Mouse (Mus musculus): ENCODE results near the gene Dpyd. TPM values are rescaled to one million over a fixed set of nuclear protein-coding genes. Genes with fewer than 3 reads are reported as not detected.

Gene Dpyd
- polyA plus RNA-seq, 1 experiment from 2014 or later, result not detected

DNA sequence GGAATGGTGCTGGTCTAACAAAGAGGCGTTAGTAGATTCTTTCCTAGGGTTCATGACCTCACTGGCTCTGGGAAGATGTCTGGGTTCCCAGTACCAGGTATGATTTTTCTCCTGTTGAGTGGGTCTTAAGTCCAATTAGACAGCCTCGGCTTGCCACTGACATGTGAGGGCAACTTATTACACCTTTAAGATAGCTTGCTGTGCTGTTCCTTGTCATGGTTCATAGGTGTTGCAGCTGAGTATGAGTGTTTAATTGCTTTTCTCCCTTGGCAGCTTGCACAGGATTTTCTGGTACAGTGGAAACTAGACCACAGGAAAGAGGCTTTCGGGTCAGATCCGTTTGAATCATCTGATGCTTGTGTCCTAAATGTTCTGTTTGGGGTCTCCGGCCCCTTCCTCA, 290.8 kb downstream of the Dpyd start:
- Histone ChIP-seq H3K36me3 (ENCODE audit: inconsistent target) (no peaks in the 10 kb centered on the region), H3K27ac (no peak overlapping the region), H3K4me3 (ENCODE audit: inconsistent target) (no peak overlapping the region), H3K79me2 (ENCODE audit: inconsistent target) (no peaks in the 10 kb centered on the region)
- WGBS (ENCODE audit: missing documents), result 87% methylated on average over 5 of the region's 5 CpGs

DNA sequence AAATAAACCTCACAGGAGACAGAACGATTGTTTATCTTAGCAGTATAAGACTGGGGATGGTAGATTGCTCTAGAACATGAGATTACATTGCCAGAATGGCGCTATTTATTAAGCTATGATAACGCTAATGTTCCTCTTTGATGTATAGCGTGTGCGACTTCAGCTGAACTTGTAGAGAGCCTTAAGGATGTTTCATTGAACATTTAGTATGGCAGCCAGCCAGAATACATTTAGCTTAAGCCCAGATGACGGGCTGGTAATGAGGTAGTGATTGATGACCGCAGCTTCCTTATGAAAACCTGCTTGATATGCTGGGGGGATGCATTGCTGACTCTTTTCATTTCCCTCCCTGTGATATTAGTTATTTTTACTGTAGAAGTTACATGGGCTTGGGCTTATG, 293.5 kb downstream of the Dpyd start:
- H3K79me2 ChIP-seq (ENCODE audit: inconsistent target), result no peaks in the 10 kb centered on the region
- no peak overlapping the region for H3K4me3 ChIP-seq (ENCODE audit: inconsistent target)
- no peak overlapping the region for H3K27ac ChIP-seq
- H3K36me3 ChIP-seq (ENCODE audit: inconsistent target), result no peaks in the 10 kb centered on the region
- WGBS (ENCODE audit: missing documents), result 72% methylated on average over 7 of the region's 7 CpGs

DNA sequence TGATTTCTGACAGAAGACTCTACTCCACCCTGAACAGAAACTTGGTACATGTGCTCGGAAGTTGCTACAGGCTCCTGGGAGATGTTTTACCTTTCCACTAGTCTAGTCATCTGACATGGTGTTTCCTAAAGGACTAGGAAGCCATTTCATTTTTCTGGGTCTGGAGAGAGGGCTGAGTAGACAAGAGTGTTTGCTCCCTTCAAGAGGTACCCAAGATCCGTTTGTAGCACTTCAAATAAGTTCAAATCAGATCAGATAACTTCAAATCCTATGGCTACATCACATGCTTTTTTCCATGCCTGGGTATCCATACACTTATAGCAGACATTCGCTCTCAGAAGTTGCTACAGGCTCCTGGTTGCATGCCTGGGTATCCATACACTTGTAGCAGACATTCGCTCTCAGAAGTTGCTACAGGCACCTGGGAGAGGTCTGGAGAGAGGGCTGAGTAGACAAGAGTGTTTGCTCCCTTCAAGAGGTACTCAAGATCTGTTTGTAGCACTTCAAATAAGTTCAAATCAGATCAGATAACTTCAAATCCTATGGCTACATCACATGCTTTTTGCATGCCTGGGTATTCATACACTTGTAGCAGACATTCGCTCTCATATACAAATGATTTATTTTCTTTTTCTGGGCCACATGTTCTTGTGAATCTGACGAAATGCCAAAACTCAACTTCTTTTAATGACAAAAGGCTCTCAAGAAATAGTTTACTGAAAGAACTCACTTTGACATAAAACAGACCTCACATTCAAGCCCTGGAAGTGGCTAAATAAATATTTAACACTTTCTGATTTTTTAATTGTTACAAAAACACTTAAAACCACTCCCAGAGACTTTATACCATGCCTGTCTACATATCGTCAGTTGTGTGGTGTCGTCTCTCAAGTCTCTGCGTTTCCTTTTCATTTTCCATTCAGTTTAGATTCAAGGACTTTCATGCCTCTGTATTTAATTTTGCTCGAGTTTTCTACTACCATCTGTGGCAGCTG, 307.5 kb downstream of the Dpyd start:
- Histone ChIP-seq H3K79me2 (ENCODE audit: inconsistent target) (no peaks in the 10 kb centered on the region), H3K36me3 (ENCODE audit: inconsistent target) (no peaks in the 10 kb centered on the region)
- WGBS (ENCODE audit: missing documents), result 82% methylated on average over 10 of the region's 10 CpGs

GRCm38 (mm10) chr3:118875871-118876270, 313.9 kb downstream of the Dpyd start:
- Histone ChIP-seq H3K27ac (no peak overlapping the region), H3K79me2 (ENCODE audit: inconsistent target) (no peaks in the 10 kb centered on the region), H3K4me3 (ENCODE audit: inconsistent target) (no peak overlapping the region), H3K36me3 (ENCODE audit: inconsistent target) (no peaks in the 10 kb centered on the region)
- WGBS (ENCODE audit: missing documents), result 69% methylated on average over 2 of the region's 2 CpGs

More for the DNA sequence above, 307.5 kb downstream of the Dpyd start:
- Histone ChIP-seq H3K27ac (no peak overlapping the region), H3K4me3 (ENCODE audit: inconsistent target) (no peak overlapping the region)

- H3K27ac ChIP-seq, result no peak overlapping the region
- H3K36me3 ChIP-seq (ENCODE audit: inconsistent target), result no peaks in the 10 kb centered on the region
- H3K79me2 ChIP-seq (ENCODE audit: inconsistent target), result no peaks in the 10 kb centered on the region
- no peak overlapping the region for H3K4me3 ChIP-seq (ENCODE audit: inconsistent target)
- WGBS (ENCODE audit: missing documents), result 83% methylated on average over 11 of the region's 11 CpGs
Observed at GRCm38 (mm10) chr3:118899036-118899435, 337.1 kb downstream of the Dpyd start.

- no peaks in the 10 kb centered on the region for H3K79me2 ChIP-seq (ENCODE audit: inconsistent target)
- H3K4me3 ChIP-seq (ENCODE audit: inconsistent target), result no peak overlapping the region
- no peaks in the 10 kb centered on the region for H3K36me3 ChIP-seq (ENCODE audit: inconsistent target)
- no peak overlapping the region for H3K27ac ChIP-seq
- 78% methylated on average over 1 of the region's 2 CpGs for WGBS (ENCODE audit: missing documents)
Observed at GRCm38 (mm10) chr3:118991312-118991711, 429.4 kb downstream of the Dpyd start.

- no peaks in the 10 kb centered on the region for H3K36me3 ChIP-seq (ENCODE audit: inconsistent target)
- 97% methylated on average over 4 of the region's 4 CpGs for WGBS (ENCODE audit: missing documents)
- no peaks in the 10 kb centered on the region for H3K79me2 ChIP-seq (ENCODE audit: inconsistent target)
- no peak overlapping the region for H3K27ac ChIP-seq
- no peak overlapping the region for H3K4me3 ChIP-seq (ENCODE audit: inconsistent target)
Observed at GRCm38 (mm10) chr3:118991793-118992192, 429.9 kb downstream of the Dpyd start.

DNA sequence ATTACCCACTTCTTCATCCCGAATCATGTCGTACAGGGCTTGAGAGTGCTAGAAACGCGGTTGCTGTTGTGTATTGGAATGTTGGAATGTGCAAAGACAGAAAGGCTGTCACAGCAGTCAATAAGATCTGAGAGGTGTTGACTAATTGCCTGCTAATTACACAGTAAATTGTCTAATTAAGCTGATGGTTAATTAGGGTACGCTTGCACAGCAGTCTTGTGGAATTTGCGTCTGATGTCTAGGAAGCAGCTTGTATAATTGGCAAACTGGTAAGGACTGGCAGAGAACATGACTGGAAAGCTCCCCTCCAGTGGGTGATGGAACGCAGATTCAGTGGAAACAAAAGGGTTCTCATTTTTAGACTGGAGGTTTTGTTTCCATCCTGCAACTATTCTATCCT, 459.3 kb downstream of the Dpyd start:
- no peak overlapping the region for H3K4me3 ChIP-seq (ENCODE audit: inconsistent target)
- no peaks in the 10 kb centered on the region for H3K36me3 ChIP-seq (ENCODE audit: inconsistent target)
- H3K79me2 ChIP-seq (ENCODE audit: inconsistent target), result no peaks in the 10 kb centered on the region
- 88% methylated on average over 7 of the region's 7 CpGs for WGBS (ENCODE audit: missing documents)
- H3K27ac ChIP-seq, result no peak overlapping the region

- 81% methylated on average over 1 of the region's 1 CpGs for WGBS (ENCODE audit: missing documents)
Observed at GRCm38 (mm10) chr3:119042611-119043010, 480.7 kb downstream of the Dpyd start.

DNA sequence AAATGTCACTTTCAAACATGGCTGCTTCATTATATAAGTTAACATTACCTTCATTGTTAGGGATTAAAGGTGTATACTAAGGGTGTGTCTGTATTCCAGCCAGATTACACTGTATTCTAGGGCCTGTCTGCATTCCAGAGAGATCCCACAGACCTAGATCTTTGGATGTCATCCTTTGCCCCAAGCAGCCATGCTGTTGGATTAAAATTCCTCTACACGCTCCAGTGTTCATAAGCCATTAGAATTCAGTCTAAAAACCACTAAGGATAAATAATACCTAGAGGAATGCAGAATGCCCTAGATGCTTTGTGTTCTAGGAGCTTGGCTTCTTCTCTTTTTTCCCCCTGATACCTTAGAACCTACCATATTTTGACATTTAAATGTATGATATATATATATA, 494.2 kb downstream of the Dpyd start:
- Histone ChIP-seq H3K4me3 (ENCODE audit: inconsistent target) (no peak overlapping the region), H3K27ac (no peak overlapping the region), H3K36me3 (ENCODE audit: inconsistent target) (no peaks in the 10 kb centered on the region), H3K79me2 (ENCODE audit: inconsistent target) (no peaks in the 10 kb centered on the region)
- 100% methylated on average over 1 of the region's 1 CpGs for WGBS (ENCODE audit: missing documents)

More at GRCm38 (mm10) chr3:119042611-119043010, 480.7 kb downstream of the Dpyd start:
- H3K36me3 ChIP-seq (ENCODE audit: inconsistent target), result no peaks in the 10 kb centered on the region
- H3K4me3 ChIP-seq (ENCODE audit: inconsistent target), result no peak overlapping the region
- no peaks in the 10 kb centered on the region for H3K79me2 ChIP-seq (ENCODE audit: inconsistent target)
- no peak overlapping the region for H3K27ac ChIP-seq

DNA sequence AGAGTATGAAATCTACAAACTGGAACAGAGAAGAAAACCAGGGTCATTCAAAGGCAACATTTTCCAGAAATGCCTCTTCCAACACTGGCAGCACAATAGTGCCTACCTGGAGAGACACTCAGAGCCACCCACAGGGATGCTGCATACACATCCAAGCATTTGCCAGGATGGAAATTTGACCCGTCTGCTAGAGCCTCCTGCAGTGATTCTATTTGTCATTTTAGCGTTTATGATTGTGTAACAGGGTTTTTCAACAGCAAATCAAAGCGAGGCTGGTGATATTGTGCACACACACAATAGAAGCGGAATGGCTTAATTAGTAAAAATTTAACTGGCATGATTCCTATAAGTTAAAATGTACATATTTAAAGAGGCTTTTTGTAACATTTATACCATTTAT, 501.3 kb downstream of the Dpyd start:
- Histone ChIP-seq H3K27ac (no peak overlapping the region), H3K36me3 (ENCODE audit: inconsistent target) (no peaks in the 10 kb centered on the region), H3K4me3 (ENCODE audit: inconsistent target) (no peak overlapping the region), H3K79me2 (ENCODE audit: inconsistent target) (no peaks in the 10 kb centered on the region)
- 70% methylated on average over 4 of the region's 4 CpGs for WGBS (ENCODE audit: missing documents)

- no peaks in the 10 kb centered on the region for H3K79me2 ChIP-seq (ENCODE audit: inconsistent target)
- H3K36me3 ChIP-seq (ENCODE audit: inconsistent target), result no peaks in the 10 kb centered on the region
- H3K27ac ChIP-seq, result no peak overlapping the region
- WGBS (ENCODE audit: missing documents), result no CpG with 5 or more reads among the region's 1 CpGs
- H3K4me3 ChIP-seq (ENCODE audit: inconsistent target), result no peak overlapping the region
Observed at GRCm38 (mm10) chr3:119063642-119064041, 501.7 kb downstream of the Dpyd start.

DNA sequence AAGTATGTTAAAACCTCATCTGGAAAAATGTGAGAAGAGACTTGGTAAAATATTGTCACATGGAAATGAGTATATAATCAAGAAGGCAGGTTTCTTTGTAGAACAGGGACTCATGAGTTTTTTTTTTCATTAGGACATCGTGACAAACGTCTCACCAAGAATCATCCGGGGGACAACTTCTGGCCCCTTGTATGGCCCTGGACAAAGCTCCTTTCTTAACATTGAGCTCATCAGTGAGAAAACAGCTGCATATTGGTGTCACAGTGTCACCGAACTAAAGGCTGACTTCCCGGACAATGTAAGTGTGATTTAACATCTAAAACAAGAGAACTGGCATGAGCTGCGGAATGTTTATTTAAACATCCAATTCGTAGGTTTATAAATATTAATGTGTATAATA, 502.8 kb downstream of the Dpyd start:
- Histone ChIP-seq H3K27ac (no peak overlapping the region), H3K79me2 (ENCODE audit: inconsistent target) (no peaks in the 10 kb centered on the region), H3K36me3 (ENCODE audit: inconsistent target) (no peaks in the 10 kb centered on the region), H3K4me3 (ENCODE audit: inconsistent target) (no peak overlapping the region)
- WGBS (ENCODE audit: missing documents), result 89% methylated on average over 7 of the region's 7 CpGs

- Histone ChIP-seq H3K79me2 (ENCODE audit: inconsistent target) (no peaks in the 10 kb centered on the region), H3K4me3 (ENCODE audit: inconsistent target) (no peak overlapping the region), H3K36me3 (ENCODE audit: inconsistent target) (no peaks in the 10 kb centered on the region), H3K27ac (no peak overlapping the region)
- WGBS (ENCODE audit: missing documents), result 85% methylated on average over 9 of the region's 9 CpGs
Observed at GRCm38 (mm10) chr3:119067221-119067620, 505.3 kb downstream of the Dpyd start.

GRCm38 (mm10) chr3:119086618-119087017, 524.7 kb downstream of the Dpyd start:
- no peaks in the 10 kb centered on the region for H3K79me2 ChIP-seq (ENCODE audit: inconsistent target)
- no peaks in the 10 kb centered on the region for H3K36me3 ChIP-seq (ENCODE audit: inconsistent target)
- no peak overlapping the region for H3K27ac ChIP-seq
- WGBS (ENCODE audit: missing documents), result 67% methylated on average over 1 of the region's 1 CpGs
- no peak overlapping the region for H3K4me3 ChIP-seq (ENCODE audit: inconsistent target)

Data from macrophage (primary cell).